Mouse (Mus musculus) bone marrow macrophage, adult 2 months (primary cell): ENCODE data around the gene Trim17.

Source experiments
- CTCF ChIP-seq: IDR thresholded peaks from 2 replicates; pipeline ENCODE4 v1.5.1; 2012; ENCODE audit warnings: low read depth, mild to moderate bottlenecking, low read length, moderate library complexity
- POLR2A ChIP-seq: IDR thresholded peaks from 2 replicates; pipeline ENCODE4 v1.6.1; 2012; ENCODE audit warnings: mild to moderate bottlenecking, low read depth, low read length, borderline replicate concordance

DNA sequence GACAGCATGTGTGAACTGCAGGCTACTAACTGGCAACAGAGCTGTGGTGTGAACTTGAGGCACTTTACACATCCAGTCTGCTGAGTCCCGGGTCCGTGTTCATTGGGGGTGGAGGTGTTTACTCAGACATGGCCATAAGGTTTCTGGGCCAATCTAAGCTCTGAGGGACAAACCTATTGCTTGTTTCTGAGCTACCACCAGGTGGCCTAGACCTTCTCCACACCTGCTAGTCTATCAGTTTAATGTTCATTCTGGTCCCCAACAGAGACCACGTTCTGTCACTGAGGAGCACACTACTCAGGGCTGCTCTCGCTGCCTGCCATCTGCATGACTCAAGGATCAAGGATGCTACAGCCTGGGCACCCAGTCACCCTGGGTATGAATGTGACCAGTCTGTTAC is 22.9 kb upstream of the Trim17 start:
- TF ChIP-seq CTCF (no peak), POLR2A (no peak)
